Mouse (Mus musculus) megakaryocyte, embryonic 14.5 days (primary cell): ENCODE data around the gene Gse1. TPM values are rescaled to one million over a fixed set of nuclear protein-coding genes. Genes with fewer than 3 reads are reported as not detected.

Experiments used
- H3K27me3 ChIP-seq: replicated peaks from 2 replicates; pipeline ENCODE3; 2012; ENCODE audit warnings: inconsistent platforms
- H3K36me3 ChIP-seq: replicated peaks from 2 replicates; pipeline ENCODE3; 2012; ENCODE audit warnings: low read length, inconsistent platforms, mixed read lengths
- H3K4me1 ChIP-seq: 2 replicates; pipeline ENCODE4 v1.6.1; 2012; ENCODE audit warnings: inconsistent platforms
- H3K4me3 ChIP-seq: replicated peaks from 2 replicates; pipeline ENCODE3; 2012; ENCODE audit warnings: moderate library complexity, mild to moderate bottlenecking, inconsistent platforms
- H3K9me3 ChIP-seq: 2 replicates; pipeline ENCODE4 v1.6.1; 2012; ENCODE audit warnings: inconsistent platforms
- FLI1 ChIP-seq: IDR thresholded peaks from 2 replicates; pipeline ENCODE4 v1.6.1; 2012; ENCODE audit warnings: low read length, inconsistent platforms, mixed read lengths
- GATA1 ChIP-seq: IDR thresholded peaks from 3 replicates; pipeline ENCODE4 v1.6.1; 2012; ENCODE audit warnings: mixed read lengths, low read length, inconsistent platforms, borderline replicate concordance
- polyA plus RNA-seq: library from polyadenylated mRNA; stranded (reverse); fragments of >175 nt; gene quantifications from 2 replicates; pipeline ENCODE4 v1.2.3, GENCODE M21; 2012; ENCODE audit warnings: low replicate concordance; ENCODE audit not compliant: insufficient read depth

Gene Gse1
- polyA plus RNA-seq, 1 experiment: 163 TPM

DNA sequence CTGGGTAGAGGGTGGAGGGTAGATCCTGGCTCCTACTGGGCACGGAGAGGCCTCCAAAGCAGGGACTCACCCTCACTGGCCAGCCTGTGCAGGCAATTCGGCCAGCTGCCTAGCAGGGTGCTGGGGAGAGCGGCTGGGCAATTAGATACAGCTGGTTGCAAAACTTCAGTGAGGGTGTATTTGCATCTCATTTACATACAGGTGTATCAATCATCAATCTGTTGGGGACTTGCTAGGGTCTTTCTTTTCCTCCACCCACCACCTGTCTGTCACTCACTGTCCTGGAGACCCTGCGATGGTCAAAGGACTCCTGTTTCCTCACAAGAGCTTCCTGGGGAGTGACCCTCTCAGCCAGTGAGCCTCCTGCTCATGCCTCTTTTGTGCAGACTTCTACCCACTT is 148.0 kb downstream of the Gse1 start:
- Histone ChIP-seq H3K9me3 (no peaks in the 10 kb centered on the region), H3K27me3 (no peaks in the 10 kb centered on the region), H3K36me3 (no peaks in the 10 kb centered on the region), H3K4me3 (peak overlapping the region; percentile 88), H3K4me1 (peaks cover 100% of the 10 kb centered on the region)
- TF ChIP-seq FLI1 (no peak), GATA1 (no peak)

- Histone ChIP-seq H3K27me3 (no peaks in the 10 kb centered on the region), H3K4me3 (peak overlapping the region; percentile 88), H3K9me3 (no peaks in the 10 kb centered on the region), H3K4me1 (peaks cover 100% of the 10 kb centered on the region), H3K36me3 (no peaks in the 10 kb centered on the region)
- TF ChIP-seq FLI1: no peak
- no peak for TF ChIP-seq GATA1
These were observed 148.9 kb downstream of the Gse1 start for GRCm38 (mm10) chr8:120376847-120377802.

GRCm38 (mm10) chr8:120377803-120378189 is 149.5 kb downstream of the Gse1 start:
- H3K4me3 ChIP-seq: no peak overlapping the region
- TF ChIP-seq FLI1 (no peak), GATA1 (no peak)
- H3K27me3 ChIP-seq: no peaks in the 10 kb centered on the region
- H3K4me1 ChIP-seq: peaks cover 100% of the 10 kb centered on the region
- no peaks in the 10 kb centered on the region for H3K9me3 ChIP-seq
- no peaks in the 10 kb centered on the region for H3K36me3 ChIP-seq

GRCm38 (mm10) chr8:120378306-120378705 is 150.1 kb downstream of the Gse1 start:
- Histone ChIP-seq H3K4me3 (peak overlapping the region; percentile 56), H3K27me3 (no peaks in the 10 kb centered on the region), H3K4me1 (peaks cover 100% of the 10 kb centered on the region), H3K9me3 (no peaks in the 10 kb centered on the region), H3K36me3 (no peaks in the 10 kb centered on the region)
- no peak for TF ChIP-seq GATA1

DNA sequence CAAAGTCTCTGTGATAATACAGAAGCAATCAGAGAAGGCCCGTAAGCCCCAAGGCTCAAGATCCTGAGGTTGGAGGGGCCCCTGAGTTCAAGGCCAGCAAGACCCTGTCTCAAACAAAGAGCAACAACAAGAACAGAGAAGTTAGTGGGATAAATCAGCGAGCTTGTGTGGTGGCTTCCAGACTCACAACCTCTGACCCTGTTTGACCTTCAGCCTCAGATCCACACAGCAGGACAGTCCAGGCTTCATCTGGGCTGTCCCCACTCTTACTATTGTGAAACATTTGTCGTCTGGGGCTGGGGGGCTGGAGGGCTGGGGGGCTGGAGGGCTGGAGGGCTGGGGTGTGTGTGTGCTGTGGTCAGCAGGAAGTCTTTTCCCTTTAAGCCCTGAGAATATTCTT is 150.8 kb downstream of the Gse1 start:
- Histone ChIP-seq H3K4me1 (peaks cover 100% of the 10 kb centered on the region), H3K36me3 (no peaks in the 10 kb centered on the region), H3K27me3 (no peaks in the 10 kb centered on the region), H3K9me3 (no peaks in the 10 kb centered on the region), H3K4me3 (no peak overlapping the region)
- no peak for TF ChIP-seq FLI1
- no peak for TF ChIP-seq GATA1

- H3K4me3 ChIP-seq: no peak overlapping the region
- H3K4me1 ChIP-seq: peaks cover 80% of the 10 kb centered on the region
- H3K36me3 ChIP-seq: peaks cover 8% of the 10 kb centered on the region
- no peaks in the 10 kb centered on the region for H3K27me3 ChIP-seq
- H3K9me3 ChIP-seq: peaks cover 6% of the 10 kb centered on the region; the same call in 1 of the 2 replicates
- TF ChIP-seq FLI1 (no peak), GATA1 (no peak)
These were observed 153.6 kb downstream of the Gse1 start for GRCm38 (mm10) chr8:120381865-120382264.

GRCm38 (mm10) chr8:120382436-120383203 is 154.4 kb downstream of the Gse1 start:
- H3K4me3 ChIP-seq: no peak overlapping the region

GRCm38 (mm10) chr8:120383204-120383560 is 154.9 kb downstream of the Gse1 start:
- Histone ChIP-seq H3K27me3 (no peaks in the 10 kb centered on the region), H3K36me3 (peaks cover 8% of the 10 kb centered on the region), H3K9me3 (peaks cover 6% of the 10 kb centered on the region; the same call in 1 of the 2 replicates), H3K4me1 (peaks cover 80% of the 10 kb centered on the region), H3K4me3 (no peak overlapping the region)
- TF ChIP-seq GATA1 (no peak), FLI1 (no peak)

More at GRCm38 (mm10) chr8:120382436-120383203, 154.4 kb downstream of the Gse1 start:
- Histone ChIP-seq H3K4me1 (peaks cover 80% of the 10 kb centered on the region), H3K27me3 (no peaks in the 10 kb centered on the region), H3K36me3 (peaks cover 8% of the 10 kb centered on the region), H3K9me3 (peaks cover 6% of the 10 kb centered on the region; the same call in 1 of the 2 replicates)
- no peak for TF ChIP-seq GATA1
- no peak for TF ChIP-seq FLI1

DNA sequence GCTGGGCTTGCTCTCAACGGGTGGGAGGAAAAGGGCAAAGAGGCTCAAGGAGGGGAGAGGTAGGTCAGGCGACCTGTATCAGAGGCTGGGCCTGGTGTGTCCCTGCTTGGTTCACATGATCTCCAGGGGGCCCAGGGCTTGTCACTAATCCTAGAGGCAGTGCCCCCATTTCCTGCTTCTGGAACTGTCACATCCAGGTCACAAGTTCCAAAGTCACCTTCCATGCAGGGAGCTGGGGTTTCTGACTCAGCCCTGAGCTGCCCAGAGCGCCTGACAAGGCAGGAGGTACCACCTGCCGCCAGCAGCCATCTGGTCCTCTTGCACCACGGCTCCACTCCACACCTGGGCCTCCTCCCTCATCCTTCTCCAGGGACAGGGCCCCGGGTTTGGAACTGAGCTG is 155.5 kb downstream of the Gse1 start:
- Histone ChIP-seq H3K36me3 (peaks cover 8% of the 10 kb centered on the region), H3K27me3 (no peaks in the 10 kb centered on the region), H3K4me3 (no peak overlapping the region), H3K9me3 (peaks cover 6% of the 10 kb centered on the region; the same call in 1 of the 2 replicates), H3K4me1 (peaks cover 80% of the 10 kb centered on the region)
- TF ChIP-seq GATA1 (no peak), FLI1 (no peak)

DNA sequence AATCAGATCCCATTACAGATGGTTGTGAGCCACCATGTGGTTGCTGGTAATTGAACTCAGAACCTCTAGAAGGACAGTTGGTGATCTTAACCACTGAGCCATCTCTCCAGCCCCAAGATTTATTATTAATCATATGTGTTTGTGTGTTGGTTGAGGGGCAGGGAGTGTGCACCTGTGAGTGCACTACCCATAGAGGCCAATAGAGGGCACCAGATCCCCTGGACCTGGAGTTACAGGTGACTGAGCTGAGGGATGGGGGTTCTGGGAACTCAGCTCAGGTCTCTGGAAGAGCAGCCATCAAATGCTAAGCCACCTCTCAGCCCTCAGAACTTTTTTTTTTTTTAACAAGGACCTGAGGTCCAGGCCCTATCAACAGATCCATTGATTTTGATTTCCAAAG is 156.5 kb downstream of the Gse1 start:
- H3K27me3 ChIP-seq: no peaks in the 10 kb centered on the region
- no peak overlapping the region for H3K4me3 ChIP-seq
- peaks cover 10% of the 10 kb centered on the region for H3K36me3 ChIP-seq
- TF ChIP-seq GATA1 (no peak), FLI1 (no peak)
- H3K4me1 ChIP-seq: peaks cover 80% of the 10 kb centered on the region
- H3K9me3 ChIP-seq: peaks cover 6% of the 10 kb centered on the region; the same call in 1 of the 2 replicates
